Mouse (Mus musculus): Measurements from ENCODE around the gene Gm49394.

Gene Gm49394

DNA sequence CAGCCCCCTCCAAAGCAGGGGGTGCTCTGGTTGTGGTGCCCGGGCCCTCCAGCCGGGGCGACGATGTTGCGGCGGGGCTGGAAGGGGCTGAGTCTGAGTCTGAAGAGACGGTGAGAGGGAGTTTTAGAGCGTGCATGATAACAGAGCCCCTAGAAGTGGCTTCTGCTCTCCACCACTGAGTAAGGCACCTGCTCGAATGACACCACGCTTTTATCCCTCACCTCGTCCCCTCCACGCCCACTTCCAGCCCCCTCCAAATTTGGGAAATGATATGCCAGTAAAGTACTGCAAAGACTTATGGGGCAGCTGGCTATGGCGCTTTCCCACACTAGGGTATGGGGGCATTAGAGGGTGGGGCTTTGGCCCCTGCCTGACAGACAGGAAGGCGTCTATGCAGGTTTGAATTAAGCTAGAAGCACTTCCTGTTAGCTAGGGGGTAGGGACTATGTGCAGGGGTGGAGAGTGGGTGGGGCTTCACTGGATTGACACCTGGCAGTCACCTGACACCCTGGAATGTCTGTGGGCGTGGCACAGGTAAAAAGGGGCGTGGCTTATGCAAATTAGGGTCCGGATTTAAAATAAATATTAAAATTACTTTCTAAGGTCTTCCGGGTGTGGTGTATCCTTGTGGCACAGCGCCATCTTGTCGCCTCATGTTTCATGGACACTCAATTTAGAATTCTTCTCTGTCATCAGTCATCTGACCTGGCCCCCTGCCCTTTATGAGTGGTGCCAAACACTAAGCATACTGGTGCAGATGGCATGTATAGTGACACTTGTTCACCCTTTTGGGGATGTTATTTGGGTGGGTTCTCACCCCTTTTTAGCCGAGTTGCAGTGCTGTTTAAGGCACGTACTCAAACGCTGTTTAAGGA is at the start of gene Gm49394:
Gm49394 (minus strand) TSS at position 192 of the 875 bp plus-strand sequence.
- in situ Hi-C loops (cut with MboI, MseI): no loop called here

DNA sequence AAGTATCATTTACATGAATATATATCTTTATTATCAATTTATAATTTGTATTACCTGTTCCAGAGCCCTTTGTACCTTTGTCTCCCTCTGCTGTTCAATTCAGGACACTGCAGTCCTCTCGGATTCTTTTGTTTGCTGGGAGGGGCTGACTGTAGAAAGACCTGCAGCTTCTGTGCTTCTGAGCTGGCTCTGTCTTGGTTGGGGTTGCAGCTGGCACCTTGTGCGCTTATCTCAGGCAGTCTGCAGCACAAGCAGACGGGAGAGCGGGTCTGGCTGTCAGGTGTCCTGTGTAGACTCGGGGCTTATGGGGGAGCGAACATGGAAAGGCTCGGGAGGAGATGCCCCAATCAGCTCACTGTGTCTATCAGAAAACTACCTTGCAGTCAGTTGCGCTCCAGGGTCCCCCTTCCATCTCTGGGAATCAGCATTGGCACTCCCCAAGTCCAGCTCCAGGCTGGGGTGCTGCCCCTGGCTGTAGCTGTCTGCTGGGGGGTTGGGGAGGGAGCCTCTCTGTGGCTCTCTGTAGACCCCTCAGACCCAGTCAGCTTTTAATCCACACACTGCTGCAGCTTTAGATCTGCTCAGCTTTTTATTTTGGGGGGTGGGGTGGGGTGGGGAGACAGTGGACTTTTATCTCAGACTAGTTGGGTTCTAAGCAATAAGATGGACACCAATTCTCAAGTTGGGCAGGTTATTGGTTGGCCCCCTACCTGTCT is 45.2 kb upstream of the Gm49394 start:
- in situ Hi-C loops (cut with MboI, MseI): no loop called here

DNA sequence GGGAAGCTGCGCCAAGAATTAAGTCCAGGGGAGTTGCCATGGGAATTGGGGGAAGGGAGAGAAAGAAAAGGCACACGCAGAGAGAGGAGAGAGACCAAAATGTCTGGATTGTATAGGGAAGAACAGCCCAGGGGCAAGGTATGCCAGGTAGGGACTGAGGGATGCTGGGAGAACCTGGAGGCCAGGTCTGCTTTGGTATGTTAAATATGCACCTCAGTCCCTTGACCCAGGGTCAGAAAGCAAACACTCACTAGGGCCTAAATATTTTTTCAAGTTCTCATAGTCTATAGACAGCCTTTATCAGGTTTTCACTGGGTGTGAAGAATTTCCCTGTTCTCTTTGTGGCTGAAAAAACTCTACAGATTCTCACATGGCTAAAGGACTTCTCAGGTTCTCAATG is 37.1 kb upstream of the Gm49394 start:
- in situ Hi-C loops (cut with MboI, MseI): no loop called here

DNA sequence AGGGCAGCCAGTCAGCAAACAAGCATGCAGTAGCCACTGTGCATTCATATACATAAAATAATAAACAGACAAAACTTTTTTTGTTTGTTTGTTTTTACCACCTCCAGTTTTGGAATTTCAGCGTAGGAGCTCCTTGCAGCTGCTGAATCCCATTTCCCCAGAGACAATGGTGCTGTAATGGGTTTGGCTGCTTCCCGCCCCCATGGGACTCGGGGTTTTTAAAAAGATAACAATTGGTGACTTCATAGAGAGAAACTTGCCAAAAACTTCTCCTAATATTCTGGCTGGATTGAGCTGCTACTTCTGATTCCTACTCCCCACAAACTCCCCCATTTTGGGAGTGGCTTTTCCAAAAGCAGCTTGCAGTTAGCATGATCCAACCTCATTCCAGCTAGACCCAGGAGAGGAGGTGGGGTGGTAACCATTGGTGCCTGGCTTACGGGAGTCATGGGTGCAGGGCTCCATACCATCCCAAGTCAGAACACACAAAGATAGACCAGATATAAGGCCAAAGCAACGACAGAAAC is 29.7 kb upstream of the Gm49394 start:
- in situ Hi-C loops (cut with MboI, MseI): no loop called here

DNA sequence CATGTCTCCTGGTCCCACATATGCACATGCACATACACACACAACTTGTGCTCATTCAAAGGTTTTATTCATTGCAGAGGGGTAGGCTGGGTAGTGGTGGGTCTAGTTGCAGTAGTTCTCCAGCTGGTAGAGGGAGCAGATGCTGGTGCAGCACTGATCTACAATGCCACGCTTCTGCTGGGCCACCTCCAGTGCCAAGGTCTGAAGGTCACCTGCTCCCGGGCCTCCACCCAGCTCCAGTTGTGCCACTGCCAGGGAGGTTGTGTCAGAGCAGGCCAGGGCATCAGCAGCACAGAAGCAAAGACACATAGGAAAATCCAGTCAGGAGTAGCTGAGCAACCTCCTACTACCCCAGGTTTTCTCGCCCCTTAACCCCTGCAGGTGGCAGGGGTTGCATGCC is 8.9 kb upstream of the Gm49394 start:
- in situ Hi-C loops (cut with MboI, MseI): loop anchor here (5.0 kb wide), 2 partner anchors 71 to 346 kb away; no protein-coding TSS in a partner anchor

DNA sequence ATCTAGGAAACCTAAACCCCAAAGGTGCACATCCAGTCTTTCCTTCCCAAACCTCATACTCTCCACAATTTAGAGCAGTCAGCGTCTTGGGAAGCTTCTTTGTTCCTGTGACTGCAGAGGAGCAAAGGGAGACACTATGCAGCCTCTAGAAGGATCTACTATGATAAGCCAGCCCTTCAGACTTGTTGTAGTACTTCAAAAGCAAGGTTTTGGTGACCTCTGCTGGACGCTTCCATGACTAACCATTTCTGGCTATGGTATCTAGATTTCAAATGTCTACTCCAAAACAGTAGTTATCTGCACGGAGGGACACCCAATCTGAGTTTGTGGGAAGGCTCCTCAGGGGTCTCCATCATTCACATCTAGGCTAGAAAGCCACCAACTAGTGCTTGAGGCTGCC is 5.9 kb upstream of the Gm49394 start:
- in situ Hi-C loops (cut with MboI, MseI): loop anchor here (5.0 kb wide), 2 partner anchors 68 to 343 kb away; no protein-coding TSS in a partner anchor

DNA sequence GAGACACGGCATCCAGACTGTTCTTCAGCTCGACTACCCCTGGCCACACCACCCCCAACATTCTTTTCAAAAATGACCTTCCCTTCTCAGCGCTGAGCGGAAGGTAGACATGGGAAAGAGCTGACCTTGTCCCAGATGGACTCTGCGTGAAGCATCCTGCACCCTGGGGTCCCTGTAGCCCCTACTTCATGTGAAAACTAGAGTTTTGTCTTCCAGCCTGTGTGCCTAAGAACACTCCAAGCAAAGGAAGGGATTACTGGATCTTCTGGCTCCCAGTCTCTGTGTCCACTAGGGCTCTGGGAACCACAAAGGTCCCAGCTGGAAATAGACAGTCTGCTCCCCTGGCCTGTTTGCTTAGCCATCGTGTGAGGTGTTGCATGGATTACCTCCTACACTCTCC is 5.4 kb upstream of the Gm49394 start:
- in situ Hi-C loops (cut with MboI, MseI): loop anchor here (5.0 kb wide), 2 partner anchors 68 to 343 kb away; no protein-coding TSS in a partner anchor

DNA sequence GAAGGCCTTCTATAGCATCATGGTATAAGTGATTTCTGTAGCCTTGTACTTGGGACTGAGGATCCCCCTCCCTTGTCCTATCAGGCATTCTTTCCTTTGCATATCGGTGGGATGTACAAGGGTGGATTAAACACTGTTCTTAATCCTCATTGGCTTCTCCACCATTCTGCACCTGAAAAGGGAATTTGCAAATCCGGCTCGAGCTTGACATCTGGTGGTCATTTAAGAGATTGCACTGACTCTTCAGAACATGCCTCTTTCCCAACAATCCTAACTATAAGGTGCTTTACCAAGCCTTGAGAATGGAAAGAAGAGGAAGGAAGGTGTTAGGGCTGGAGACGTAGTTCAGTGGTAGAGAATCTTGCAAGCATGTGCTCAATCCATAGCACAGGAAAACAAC is 2.4 kb upstream of the Gm49394 start:
- in situ Hi-C loops (cut with MboI, MseI): no loop called here

DNA sequence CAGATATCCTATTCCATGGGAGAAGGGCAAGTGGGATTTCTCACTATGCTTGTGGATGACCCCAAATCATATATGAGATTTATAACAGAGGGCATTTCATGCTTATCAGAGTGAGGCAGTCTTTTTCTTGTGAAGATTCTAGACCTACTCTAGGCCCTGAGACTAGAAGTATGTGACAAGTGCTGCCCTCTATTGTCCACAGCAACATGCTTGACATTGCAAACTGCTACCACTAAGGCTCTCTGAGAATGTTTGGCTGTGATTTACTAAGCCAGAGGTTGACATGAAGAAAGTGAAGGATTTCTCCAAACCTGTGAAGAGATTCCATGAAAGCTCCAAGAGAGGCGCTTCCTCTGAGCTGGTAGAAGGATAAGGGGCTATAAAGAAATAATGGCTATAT is 1.3 kb upstream of the Gm49394 start:
- in situ Hi-C loops (cut with MboI, MseI): no loop called here

DNA sequence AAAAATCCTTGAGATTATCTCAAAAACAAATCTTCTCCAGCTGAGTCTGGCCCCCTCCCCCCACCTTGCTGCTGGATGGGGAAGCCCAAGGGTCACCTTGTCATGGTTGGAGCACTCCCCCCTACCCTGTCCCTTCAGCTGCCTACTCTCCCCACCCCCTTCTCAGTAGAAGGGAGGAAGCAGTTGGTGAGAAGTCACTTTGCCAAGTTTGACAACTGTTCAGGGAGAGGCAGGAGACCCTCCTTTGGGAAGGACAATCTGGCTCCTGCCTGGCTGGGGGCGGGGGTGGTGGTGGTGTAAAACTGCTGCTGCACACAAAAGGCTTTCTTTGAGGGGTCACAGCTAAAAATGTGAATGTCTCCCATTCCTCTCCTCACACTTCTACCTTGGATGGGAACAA is 1.4 kb downstream of the Gm49394 start:
- in situ Hi-C loops (cut with MboI, MseI): no loop called here

DNA sequence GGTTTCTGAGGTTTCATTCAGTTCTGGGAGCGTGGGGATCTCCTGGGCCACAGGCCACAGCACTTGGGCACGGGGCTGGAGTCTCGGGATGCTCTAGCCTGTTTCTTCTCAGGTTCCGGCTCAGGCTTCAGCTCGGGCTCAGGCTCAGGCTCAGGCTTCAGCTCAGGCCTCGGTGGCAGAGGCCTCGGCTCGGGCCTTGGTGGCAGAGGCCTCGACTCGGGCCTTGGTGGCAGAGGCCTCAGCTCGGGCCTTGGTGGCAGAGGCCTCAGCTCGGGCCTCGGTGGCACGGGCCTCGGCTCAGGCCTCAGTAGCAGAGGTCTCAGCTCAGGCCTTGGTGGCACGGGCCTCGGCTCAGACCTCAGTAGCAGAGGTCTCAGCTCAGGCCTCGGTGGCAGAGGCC is 2.2 kb downstream of the Gm49394 start:
- in situ Hi-C loops (cut with MboI, MseI): no loop called here

DNA sequence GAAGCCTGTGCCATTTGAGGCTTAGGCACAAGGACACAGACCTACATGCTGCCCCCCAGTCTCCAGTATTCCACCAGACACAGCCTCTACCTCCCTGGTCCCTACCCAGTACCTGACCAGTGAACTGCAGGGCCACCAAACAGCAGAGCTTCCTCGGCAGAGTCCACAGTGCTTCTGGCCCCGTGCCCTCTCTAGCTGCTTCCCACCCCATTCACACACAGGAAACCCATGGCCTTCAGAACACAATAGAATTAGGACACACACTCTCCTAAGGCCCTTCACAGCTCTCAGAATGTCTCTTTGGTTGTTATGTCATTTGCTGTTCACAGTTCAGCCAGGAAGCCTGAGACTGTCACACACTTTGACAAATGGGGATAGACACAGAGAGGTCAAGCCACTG is 3.1 kb downstream of the Gm49394 start, which contains the start of gene Igf2:
Igf2 (minus strand) TSS at position 158 of the 400 bp plus-strand sequence.
- in situ Hi-C loops (cut with MboI, MseI): no loop called here

DNA sequence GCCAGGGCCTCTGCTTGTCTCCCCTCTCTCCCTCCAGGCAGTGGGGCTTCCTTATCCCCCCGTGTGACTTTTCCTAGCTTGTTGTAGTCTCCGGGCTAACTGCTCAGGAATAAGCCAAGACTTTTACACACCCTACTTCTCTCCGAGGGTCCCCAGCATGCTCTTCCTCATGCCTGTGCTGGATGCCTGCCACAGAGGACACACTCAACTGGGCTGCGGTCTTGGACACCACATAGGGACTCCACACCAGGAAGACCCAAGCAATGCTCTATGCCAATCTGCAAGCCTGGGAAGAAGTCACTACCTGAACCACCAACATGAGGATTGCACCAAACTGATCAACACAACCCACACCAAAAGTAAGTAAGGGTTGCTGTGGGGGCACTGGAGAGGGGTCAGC is 3.6 kb downstream of the Gm49394 start:
- in situ Hi-C loops (cut with MboI, MseI): no loop called here

DNA sequence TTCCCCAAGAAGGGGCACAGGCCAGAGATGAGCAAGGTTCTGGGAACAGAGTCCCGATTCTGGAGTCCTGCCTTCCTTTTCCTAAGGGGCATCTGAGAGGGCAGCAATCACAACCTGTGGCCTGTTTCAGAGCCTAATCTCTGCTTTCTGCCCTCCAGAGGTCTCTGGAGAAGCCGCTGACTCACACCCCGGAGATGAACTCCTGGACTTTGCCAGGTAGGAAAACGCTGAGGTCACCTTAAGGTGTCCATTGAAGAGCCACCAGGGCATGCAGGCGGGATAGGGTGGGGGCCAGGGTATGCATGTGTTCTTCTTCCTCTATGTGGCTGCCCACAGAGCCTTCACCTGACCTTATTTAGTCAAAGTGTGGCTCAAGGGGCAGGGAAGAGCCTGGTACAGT is 4.4 kb downstream of the Gm49394 start:
- in situ Hi-C loops (cut with MboI, MseI): no loop called here

DNA sequence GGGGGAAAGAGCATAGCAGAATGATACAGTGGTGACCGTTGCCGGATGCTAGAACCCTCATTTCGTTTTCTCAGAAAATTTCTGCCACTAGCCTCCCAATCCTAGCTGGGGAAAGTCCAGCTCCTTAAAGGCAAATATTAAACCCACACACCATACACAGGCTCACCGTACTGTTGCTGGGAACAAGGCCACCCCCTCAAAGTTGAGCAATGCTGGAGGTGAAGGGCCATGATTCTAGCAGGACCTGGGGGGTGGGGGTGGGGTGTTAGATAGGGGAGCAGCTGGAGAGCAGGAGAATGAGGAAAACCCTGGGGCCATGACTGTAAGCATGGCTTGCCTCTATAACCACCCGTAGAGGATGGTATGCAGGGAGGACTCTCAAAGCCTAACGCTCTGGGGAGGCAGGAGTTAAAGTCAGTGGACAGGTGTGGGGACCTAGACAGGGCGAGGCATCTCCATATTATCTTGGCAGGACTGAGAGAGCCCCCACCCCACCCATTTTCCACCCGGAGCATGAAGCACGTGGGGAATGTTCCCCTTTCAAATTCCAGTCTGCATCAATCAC is 5.2 kb downstream of the Gm49394 start:
- in situ Hi-C loops (cut with MboI, MseI): no loop called here

DNA sequence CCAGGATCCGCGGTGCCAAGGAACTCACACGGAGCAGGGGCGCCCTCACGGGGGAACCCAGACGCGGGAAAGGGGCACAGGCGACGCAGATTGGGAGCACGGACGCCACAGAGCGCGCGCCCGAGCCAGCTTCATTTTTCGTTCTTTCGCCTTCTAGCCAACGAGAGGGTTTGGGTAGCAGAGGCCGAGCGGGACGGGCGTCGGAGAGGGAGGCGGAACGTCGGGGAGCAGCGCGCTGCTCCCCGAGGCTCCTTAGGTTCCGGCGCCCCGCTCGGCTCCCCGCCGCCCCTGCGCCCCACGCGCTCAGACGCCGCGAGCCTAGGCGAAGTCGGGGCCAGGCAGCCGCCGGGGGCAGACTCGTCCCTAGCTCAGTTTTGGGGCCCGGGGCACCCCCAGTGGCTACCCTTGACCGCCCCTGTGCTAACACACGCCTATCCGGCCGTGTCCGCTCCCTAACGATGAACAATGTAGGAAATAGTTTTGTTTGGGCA is 5.8 kb downstream of the Gm49394 start:
- in situ Hi-C loops (cut with MboI, MseI): no loop called here

DNA sequence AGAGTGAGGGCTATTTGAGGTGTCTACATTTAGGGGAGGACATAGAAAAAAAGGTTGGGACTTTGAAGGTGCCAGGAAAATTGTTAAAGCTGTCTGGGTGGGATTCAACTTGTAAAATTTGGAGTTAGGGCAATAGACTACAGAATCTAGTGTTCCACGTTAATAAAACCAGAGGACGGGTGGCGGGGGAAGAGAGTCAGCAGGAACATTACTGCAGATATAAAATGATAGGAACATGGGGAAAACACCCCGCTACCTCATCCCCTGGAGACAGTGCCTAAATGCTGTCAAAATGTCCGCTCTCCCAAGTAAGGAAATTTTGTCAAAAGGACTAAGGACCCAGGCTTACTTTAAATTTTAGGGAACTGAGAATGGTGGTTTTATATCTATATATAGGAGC is 6.6 kb downstream of the Gm49394 start:
- in situ Hi-C loops (cut with MboI, MseI): no loop called here

DNA sequence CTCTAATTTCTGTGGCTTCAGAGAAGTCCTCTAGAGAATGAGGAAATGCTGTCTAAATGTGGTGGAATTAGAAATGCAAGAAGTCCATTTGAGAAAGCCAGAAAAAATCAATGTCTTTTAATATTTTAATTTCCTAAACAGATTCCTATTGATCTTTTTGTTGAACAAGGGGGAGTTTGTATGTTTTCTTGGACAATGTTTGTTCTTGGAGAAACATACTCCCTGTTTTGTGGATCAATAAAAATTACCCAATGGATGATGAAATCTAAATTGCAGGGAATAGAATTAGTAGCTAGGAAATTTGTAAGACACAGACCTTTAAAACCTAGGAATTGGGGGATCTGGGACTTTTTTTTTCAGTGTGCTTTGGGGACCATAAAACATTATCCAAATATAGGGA is 7.9 kb downstream of the Gm49394 start:
- in situ Hi-C loops (cut with MboI, MseI): no loop called here

DNA sequence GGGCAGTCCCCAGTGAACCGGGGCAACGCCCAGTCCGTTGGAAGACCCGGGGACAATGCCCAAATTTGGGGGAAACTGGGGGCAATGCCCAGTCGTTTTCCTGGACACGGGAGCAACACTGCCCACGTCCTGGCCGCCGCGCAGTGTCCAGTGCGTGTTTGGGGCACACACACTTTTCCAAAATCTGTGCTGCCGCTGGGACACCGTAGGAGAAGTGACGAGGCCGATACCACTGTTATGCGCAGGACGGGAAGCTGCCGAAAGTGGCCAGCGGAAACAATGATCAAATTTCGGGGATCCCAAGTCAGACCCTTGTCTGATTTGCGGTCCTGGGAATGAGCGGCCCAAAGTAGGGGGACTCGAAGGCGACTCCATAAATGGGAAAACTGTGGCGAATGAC is 8.7 kb downstream of the Gm49394 start:
- in situ Hi-C loops (cut with MboI, MseI): no loop called here

DNA sequence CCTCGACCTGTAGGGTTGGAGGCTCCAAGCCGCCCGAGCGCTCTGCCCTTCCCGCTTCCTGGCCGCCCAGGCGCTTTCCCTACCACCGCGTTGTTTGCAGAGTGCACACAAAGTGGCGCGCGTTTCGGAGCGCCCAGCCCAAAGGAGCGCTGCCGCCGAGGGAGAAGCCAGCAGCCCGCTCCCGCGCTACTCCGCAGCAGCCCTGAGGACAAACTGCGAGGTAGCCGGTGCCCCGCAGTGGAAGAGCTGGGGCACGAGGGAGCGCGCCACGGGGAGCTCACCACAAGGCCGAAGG is 9.1 kb downstream of the Gm49394 start:
- in situ Hi-C loops (cut with MboI, MseI): no loop called here

DNA sequence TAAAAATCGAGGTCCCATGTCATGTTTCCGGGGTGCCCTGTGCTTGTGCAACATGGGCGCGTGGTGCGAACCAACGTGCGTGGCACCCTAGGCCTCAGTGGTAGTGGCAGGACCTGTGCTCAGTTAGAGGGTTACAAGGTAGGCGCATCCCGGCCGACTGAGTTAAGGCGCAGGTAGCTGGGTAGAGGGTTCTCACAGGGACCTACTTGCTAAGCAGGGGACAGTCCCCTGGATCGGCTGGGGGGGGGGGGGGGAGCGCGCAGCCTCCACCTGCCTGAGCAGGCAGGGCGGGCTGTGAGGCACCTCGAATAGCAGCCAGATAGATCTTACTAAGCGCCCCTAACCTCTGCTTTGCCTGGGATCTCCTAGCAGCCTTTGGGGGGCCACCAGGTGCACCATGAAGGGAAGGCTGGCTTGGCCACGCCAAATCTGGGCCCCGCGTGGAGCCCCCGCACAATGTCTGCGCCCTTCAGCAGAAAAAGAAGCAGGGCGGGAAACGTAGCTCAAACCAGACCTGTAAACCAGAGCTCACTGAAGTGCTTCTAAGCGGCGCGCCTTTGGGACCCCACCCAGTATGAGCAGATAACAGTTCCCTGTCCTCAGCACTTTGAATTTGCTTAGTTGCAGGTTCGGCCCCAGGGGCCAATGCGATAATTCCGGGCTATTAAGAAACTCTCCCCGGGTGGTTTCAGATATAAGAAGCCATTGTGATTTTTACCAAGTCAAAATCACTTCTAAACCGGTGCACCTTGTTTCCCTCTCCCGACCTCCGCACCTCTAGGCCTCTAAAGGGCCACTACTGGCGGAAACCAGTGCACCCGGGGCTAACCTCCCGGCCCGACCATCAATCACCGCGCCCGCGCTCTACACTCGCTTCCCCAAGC is 9.7 kb downstream of the Gm49394 start:
- in situ Hi-C loops (cut with MboI, MseI): no loop called here
